Mouse (Mus musculus): ENCODE measurements at regions not wholly inside any gene's neighbourhood (a gene's known extent, or its start where the extent isn't known, plus 50 kb on each side); places are given as distances from the start of the nearest gene placed in this dataset.

DNA sequence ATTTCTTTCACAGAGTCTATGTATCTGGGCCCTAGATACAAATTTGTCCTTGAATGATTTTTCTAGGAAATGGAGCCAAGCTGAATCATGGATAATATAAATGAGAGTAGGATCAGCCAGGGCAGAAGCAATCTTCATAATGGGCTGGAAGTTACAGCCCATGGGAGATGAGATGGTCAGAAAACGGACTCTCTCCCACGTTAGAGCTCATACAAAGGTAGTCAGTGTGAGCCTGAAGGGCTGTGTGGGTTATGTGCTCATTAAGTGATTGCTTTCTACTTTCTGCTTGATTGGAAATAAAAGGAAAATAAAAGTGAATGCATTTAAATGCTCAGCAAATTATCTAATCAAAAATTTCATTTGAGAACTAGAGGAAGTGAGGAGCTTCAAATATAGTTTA, 2017.1 kb upstream of the Pcdh20 start:
- DNase-seq = no peak

DNA sequence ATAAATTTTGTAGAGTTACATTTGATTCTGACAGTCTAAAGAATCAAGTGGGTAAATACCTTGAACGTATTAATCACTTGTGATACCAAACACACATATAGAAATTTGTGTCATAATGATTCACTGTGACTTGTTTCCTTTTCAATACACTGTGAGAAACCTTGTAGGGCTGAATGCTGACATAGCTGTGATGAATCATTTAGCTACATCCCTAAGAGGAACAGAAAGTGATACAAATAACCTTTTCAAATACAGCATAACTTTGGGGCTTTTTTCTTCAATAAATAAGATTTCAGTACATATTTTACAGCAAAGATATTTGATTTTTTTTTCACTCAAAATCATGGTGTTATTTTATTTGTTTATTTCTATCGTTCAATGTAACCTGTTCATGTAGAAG, 1976.8 kb upstream of the Pcdh20 start:
- DNase-seq = no peak

DNA sequence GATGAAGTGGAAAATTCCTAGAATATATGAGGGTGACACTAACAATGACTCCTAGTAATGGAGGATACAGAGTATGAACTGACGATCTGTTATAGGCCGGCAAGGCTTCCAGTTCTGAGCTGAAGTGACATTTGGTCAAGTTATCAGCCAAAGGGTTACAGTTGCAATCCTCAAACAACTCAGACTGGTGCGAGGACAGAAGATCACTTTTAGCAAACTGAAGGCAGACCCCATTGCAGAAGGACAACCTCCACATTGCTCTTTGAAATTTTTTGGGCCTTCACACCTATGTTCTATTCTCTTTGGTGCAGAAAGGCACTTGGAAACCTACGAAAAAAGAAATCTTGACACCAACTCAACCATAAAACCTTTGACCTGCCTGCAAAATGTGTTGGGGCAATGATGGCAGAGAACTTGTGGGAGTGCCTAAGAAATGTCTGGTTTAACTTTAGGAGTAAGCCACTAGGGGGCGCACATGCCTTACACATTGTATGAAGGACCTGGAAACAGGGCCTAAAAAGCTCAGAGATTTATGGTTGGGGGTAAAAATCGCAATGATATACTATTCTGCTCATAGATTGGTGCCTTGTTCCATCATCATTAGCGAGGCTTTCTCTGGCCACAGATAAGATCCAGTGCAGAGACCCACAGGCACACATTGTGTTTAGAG, 1961.8 kb upstream of the Pcdh20 start:
- peak in 1 of 2 experiments; percentile 16 for DNase-seq

DNA sequence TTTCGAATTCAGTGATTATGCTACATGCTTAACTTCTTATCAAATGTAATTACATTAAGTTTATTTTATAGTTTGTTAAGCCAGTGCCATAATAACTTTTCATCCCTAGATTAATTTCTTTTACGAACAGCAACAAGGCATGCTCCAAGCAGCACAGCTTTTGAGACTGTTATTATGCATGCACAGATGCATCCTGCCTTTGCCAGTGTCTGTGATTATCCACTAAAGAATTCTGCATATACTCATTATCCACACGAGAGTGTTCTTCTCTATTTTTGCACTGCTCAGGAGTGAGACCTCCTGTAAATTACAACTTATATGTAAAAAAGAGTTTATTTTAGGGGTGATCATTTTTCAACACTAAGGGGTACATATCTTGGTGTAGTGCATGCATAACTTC, 1941.5 kb upstream of the Pcdh20 start:
- DNase-seq = no peak

DNA sequence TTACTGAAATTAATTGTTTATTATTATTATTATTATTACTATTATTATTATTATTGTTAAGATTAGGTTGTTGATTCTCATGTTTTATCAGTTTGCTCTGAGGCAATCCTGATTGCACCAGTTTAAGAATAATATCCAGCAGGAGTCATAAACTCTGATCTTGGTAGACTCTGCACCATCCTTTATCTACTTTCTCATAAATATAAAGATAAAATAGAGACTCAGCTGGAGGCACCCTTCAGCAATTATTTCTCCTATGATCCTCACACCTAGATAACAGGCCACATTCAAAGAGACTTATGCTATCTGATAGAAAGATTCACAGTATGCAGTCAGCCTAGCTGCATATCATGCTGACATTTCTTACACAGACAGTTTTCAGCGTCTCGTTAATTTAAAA, 1935.2 kb upstream of the Pcdh20 start:
- DNase-seq = no peak

DNA sequence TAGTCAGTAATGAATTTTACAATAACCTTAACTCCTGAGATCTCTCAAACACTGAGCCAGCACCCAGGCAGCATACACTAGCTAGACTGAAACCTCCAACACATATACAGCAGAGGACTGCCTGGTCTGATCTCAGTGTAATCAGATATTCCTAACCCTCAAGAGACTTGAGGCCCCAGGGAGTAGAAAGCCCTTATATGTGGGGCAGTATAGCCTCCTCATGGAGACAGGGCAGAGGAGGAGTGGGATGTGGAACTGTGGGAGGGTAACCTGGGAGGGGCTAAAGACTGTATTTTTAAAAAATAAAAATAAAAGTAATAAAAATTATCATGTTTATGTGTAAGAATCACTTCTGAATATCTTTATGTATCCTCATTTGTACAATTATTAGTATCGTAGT, 1934.3 kb upstream of the Pcdh20 start:
- no peak for DNase-seq

DNA sequence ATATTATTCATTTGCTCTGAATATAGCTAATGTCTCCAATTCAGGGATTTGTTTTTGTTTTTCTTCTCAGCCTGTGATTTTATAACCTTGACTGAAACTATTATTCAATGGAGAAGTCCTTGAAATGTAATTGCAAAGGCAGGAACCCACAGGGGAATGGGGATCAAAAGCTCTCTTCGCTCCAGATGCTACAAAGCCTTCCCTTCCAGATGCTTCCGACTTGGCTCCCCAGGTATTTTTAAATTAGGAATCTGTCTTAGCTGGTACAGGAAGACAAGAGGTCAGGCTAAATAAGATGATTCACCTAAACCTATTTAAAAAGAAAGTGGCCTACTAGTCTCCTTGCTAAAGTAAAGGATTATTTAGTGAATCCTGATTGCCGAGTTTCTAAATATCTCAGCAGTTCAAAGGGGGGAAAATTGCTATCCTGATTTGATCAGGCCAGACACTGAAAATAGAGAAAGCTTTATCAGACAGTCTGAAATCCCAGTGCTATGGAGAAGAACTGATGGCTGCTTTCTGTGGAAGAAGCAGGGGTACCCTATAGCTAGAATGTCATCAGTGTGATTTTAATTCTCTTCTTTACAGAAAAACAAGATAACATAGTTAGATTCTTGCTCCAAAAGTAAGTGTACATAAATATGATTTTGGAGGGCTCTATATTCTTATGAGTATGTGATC, 1896.2 kb upstream of the Pcdh20 start:
- DNase-seq = no peak

DNA sequence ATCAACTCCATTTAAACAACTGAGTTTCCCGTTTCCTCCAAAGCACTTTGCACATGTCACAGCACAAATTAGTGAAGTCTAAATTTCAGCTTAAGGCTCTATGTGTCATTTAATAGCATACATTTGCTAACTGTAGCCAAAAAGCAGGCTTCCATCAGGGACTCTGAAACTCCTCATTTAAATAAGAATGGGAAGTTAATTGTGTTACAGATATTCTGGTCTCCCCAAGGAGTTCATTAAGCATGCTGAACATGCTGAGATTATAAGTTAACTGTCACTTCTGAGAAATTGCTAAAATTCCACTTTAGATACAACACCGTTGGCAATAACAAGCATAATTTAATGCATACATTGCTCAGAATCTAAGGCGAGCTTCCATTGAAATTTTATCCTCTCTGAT, 1863.3 kb upstream of the Pcdh20 start:
- no peak for DNase-seq

DNA sequence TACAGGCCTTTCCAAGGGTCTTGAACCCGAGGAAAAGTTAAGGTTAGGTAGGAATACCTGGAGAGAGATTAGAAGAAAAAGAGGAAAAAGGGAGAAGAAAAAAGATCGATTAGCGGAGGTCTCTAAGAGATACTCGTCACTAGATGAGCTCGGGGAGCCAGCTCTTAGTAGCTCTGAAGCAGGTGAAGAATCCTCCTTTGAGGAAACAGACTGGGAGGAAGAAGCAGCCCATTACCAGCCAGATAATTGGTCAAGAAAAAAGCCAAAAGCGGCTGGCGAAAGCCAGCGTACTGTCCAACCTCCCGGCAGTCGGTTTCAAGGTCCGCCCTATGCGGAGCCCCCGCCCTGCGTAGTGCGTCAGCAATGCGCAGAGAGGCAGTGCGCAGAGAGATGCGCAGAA, 1824.3 kb upstream of the Pcdh20 start:
- DNase-seq = peak; percentile 24 to 30

DNA sequence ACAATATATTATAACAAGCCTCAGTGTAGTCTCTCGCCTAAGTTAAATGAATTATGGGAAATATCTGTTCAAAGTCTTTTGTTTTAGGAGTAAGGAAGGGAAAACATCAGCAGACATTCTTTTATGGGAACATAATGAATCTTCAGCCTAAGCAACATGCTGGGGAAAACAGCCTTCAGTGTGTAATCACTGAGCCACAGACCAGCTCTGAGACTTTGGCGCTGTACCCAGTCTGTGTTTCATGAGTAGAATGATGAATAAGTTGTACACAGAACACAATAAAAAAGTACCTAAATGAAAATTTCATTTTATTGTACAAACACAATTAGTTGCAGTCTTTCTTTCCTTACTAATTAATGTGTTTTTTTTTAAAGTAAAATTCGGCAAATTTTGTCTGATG, 1774.8 kb upstream of the Pcdh20 start:
- DNase-seq = no peak

DNA sequence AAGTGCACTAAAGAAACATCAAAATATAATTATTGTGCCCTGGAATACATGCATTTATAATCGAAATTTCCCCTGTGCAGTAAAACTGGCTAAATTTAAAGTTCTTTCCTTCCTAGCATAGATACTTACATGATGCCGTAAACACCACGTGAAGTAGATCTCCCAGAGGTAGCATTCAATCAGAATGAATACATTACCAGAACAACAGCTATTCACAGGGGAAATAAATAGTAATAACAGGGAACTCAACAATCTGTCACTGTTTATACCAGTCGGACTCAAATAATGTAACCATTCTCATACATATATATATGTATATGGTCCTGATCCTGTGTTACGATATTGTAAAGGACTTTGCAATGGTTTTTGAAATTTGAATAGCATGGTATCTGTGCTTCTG, 1761.5 kb upstream of the Pcdh20 start:
- DNase-seq = no peak

DNA sequence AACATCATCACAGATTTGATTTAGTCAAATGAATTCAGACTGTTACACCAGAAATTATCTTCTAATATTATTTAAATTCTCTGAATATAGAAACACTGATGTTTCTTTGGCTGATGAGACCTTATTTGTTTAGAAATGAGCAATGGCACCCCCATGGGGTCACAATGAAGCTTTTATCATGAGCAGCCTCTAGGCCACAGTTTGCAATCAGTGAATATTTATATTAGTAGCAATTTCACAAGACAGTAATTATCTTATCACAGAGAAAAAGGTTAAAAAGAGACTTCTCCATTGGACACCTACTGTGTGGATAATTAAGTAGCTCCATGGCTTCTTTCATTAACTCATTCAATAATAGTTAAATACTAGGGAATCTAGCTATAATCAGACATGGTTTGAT, 1729.1 kb upstream of the Pcdh20 start:
- DNase-seq = no peak

DNA sequence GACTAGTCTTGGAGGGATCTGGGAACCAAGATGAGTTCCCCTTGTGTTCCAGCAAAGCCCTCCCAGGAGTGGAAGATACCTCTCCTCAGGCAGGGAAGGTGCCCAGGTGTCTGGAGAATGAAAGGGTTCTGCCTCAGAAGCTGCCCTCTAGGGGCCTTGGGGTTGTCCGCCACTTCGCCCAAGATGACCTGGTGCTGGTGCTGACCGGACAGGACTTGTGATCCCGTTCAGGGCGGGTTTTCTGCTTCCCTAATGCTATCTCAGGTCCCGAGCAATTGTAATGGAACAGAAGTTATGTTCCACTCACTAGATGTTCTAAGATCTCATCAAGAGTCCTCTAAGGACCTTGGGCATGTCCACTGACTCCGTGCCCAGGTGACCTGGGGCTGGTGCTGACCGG, 1726.6 kb upstream of the Pcdh20 start:
- DNase-seq = no peak

DNA sequence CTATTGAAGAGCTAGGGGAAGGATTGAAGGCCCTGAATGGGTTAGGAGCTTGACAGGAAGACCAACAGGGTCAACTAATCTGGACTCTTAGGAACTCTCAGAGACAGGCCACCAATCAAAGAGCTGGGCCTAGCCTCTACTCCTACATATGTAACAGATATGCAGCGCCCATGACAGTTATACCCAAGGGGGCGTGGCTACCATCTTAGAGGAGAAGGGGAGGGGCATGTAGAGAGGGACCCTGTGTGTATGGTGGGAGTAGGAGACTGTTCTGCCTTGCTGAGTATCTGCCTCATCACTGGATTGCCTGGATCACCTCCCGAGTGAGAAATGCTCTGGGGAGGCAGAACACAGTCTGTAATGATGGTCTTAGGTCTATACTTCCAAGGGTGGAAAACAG, 1701.5 kb upstream of the Pcdh20 start:
- DNase-seq = no peak

Measured in lung, postnatal 4 days (tissue).